Mouse (Mus musculus) urinary bladder, adult 18-20 months (tissue): ENCODE measurements around the gene Rora.

Experiments used
- DNase-seq, 2 experiments: peaks; one replicate each; pipeline ENCODE4 v3.0.0; 2022; ENCODE audit warnings: low spot score in 2 of 2, mixed read lengths in 2 of 2

Rora gene

GRCm38 (mm10) chr9:68759324-68759723 lies 105.7 kb downstream of the Rora start:
- DNase-seq, result no peak

GRCm38 (mm10) chr9:68760329-68760728 lies 106.7 kb downstream of the Rora start:
- DNase-seq, result no peak

- DNase-seq, result no peak
Observed at GRCm38 (mm10) chr9:68760876-68761275, 107.3 kb downstream of the Rora start.

GRCm38 (mm10) chr9:68761672-68762071 lies 108.1 kb downstream of the Rora start:
- no peak for DNase-seq

- DNase-seq, result no peak
Observed at GRCm38 (mm10) chr9:68765595-68765994, 112.0 kb downstream of the Rora start.

- no peak for DNase-seq
Observed at GRCm38 (mm10) chr9:68769638-68770037, 116.1 kb downstream of the Rora start.

GRCm38 (mm10) chr9:68771383-68771782 lies 117.8 kb downstream of the Rora start:
- DNase-seq, result no peak

GRCm38 (mm10) chr9:68773770-68774169 lies 120.2 kb downstream of the Rora start:
- no peak for DNase-seq

- DNase-seq, result no peak
Observed at GRCm38 (mm10) chr9:68782011-68782410, 128.4 kb downstream of the Rora start.

GRCm38 (mm10) chr9:68782604-68783003 lies 129.0 kb downstream of the Rora start:
- DNase-seq, result no peak

GRCm38 (mm10) chr9:68783246-68783645 lies 129.7 kb downstream of the Rora start:
- no peak for DNase-seq

- no peak for DNase-seq
Observed at GRCm38 (mm10) chr9:68786614-68787293, 133.2 kb downstream of the Rora start.

- DNase-seq, result no peak
Observed at GRCm38 (mm10) chr9:68787665-68788064, 134.1 kb downstream of the Rora start.

- DNase-seq, result no peak
Observed at GRCm38 (mm10) chr9:68790922-68791321, 137.3 kb downstream of the Rora start.

- no peak for DNase-seq
Observed at GRCm38 (mm10) chr9:68791982-68792540, 138.5 kb downstream of the Rora start.

GRCm38 (mm10) chr9:68795314-68795713 lies 141.7 kb downstream of the Rora start:
- no peak for DNase-seq

GRCm38 (mm10) chr9:68798221-68798620 lies 144.6 kb downstream of the Rora start:
- DNase-seq, result no peak

GRCm38 (mm10) chr9:68799065-68799464 lies 145.5 kb downstream of the Rora start:
- no peak for DNase-seq

- DNase-seq, result no peak
Observed at GRCm38 (mm10) chr9:68804229-68804628, 150.6 kb downstream of the Rora start.

- DNase-seq, result no peak
Observed at GRCm38 (mm10) chr9:68805776-68806175, 152.2 kb downstream of the Rora start.

- no peak for DNase-seq
Observed at GRCm38 (mm10) chr9:68807735-68808134, 154.1 kb downstream of the Rora start.

GRCm38 (mm10) chr9:68809536-68809935 lies 155.9 kb downstream of the Rora start:
- no peak for DNase-seq

- DNase-seq, result no peak
Observed at GRCm38 (mm10) chr9:68814723-68815122, 161.1 kb downstream of the Rora start.

GRCm38 (mm10) chr9:68815877-68816276 lies 162.3 kb downstream of the Rora start:
- no peak for DNase-seq
